Mouse (Mus musculus): ENCODE data around the gene Reg4.

DNA sequence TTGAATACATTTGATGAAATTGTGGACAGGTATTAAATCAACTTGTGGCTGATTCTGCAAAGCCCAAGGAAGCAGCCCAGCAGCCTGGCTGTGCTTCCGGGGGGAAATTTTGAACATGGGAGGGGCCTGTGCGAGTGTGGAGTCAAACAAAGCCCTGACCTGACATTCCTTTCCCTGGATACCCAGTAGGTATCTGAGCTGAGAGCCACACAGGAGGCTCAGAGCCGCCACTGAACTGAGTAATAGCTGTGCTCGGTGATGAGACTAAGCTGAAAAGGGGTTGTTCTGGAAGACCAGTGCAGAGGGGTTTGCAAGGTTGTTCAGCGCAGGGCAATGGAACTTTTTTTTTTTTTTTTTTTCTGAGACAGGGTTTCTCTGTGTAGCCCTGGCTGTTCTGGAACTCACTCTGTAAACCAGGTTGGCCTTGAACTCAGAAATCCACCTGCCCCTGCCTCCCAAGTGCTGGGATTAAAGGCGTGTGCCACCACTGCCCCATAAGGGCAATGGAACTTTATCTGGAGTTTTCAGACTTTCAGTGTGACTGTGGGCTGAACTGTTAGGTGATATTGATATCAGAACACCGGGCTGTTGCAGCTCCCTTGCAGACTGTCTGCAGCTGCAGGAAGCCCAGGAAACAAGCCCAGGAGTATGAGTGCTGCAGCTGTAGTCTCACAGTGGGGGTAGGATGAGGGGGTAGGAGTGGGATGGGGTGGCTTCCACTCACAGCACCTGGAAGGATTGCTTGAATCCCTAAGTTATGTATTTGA is 25.2 kb downstream of the Reg4 start:
- TF ChIP-seq CTCF (IDR thresholded peaks at IDR 0.05; ENCODE audit: low read depth) (no peak), EP300 (IDR thresholded peaks at IDR 0.05; ENCODE audit: low read depth) (no peak)

Measured in heart, postnatal 0 days (tissue).